Mouse (Mus musculus) MEL (cell line): Measurements from ENCODE around the gene Thap11. TPM values are rescaled to one million over a fixed set of nuclear protein-coding genes. Genes with fewer than 3 reads are reported as not detected.

Experiments
- DNase-seq: peaks from one replicate; pipeline ENCODE4 v3.0.0; 2011; ENCODE audit warnings: low read depth, low spot score
- H3K27ac ChIP-seq: 2 replicates; pipeline ENCODE4 v1.5.1; 2012; ENCODE audit warnings: low read depth, mild to moderate bottlenecking, control low read depth, low read length, moderate library complexity; ENCODE audit not compliant: control insufficient read depth
- H3K27me3 ChIP-seq, 2 experiments: fragments of 150-350 bp in 1 of 2; sonication (generic) in 1 of 2; 2 replicates each; pipeline ENCODE4 v1.6.1; 2012; ENCODE audit warnings: low read length in 2 of 2, mild to moderate bottlenecking in 2 of 2, improper control_type of control experiment in 1 of 2, moderate library complexity in 1 of 2; ENCODE audit not compliant: insufficient read depth in 2 of 2, control insufficient read depth in 1 of 2
- H3K36me3 ChIP-seq, 2 experiments: 2 replicates each; pipeline ENCODE4 v1.6.1; 2012 to 2014; ENCODE audit warnings: low read length in 2 of 2, improper control_type of control experiment in 1 of 2, inconsistent platforms in 1 of 2, mild to moderate bottlenecking in 1 of 2; ENCODE audit not compliant: insufficient read depth in 2 of 2, control insufficient read depth in 1 of 2
- H3K4me1 ChIP-seq, 2 experiments: fragments of 150-350 bp in 1 of 2; sonication (generic) in 1 of 2; 2 replicates each; pipeline ENCODE4 v1.6.1; 2012; ENCODE audit warnings: low read length in 2 of 2, improper control_type of control experiment in 1 of 2, mild to moderate bottlenecking in 1 of 2; ENCODE audit not compliant: insufficient read depth in 2 of 2, control insufficient read depth in 1 of 2
- H3K4me3 ChIP-seq, 2 experiments: fragments of 150-350 bp in 1 of 2; sonication (generic) in 1 of 2; 2 replicates each; pipeline ENCODE4 v1.5.1; 2012; ENCODE audit warnings: low read depth in 2 of 2, low read length in 2 of 2, mild to moderate bottlenecking in 2 of 2, moderate library complexity in 2 of 2, control low read depth in 1 of 2, improper control_type of control experiment in 1 of 2; ENCODE audit not compliant: control insufficient read depth in 1 of 2, insufficient read depth in 1 of 2
- H3K79me2 ChIP-seq: 2 replicates; pipeline ENCODE4 v1.6.1; 2012; ENCODE audit warnings: mild to moderate bottlenecking, low read length, moderate library complexity; ENCODE audit not compliant: control insufficient read depth, poor library complexity, insufficient read depth
- H3K9ac ChIP-seq: 2 replicates; pipeline ENCODE4 v1.6.1; 2012; ENCODE audit warnings: low read depth, mild to moderate bottlenecking, control low read depth, low read length, moderate library complexity; ENCODE audit not compliant: control insufficient read depth, poor library complexity, severe bottlenecking
- H3K9me3 ChIP-seq: fragments of 150-350 bp; sonication (generic); replicated peaks from 2 replicates; pipeline ENCODE4 v1.6.1; 2012; ENCODE audit warnings: mild to moderate bottlenecking, low read length, improper control_type of control experiment, moderate library complexity; ENCODE audit not compliant: insufficient read depth
- BHLHE40 ChIP-seq: IDR thresholded peaks from 2 replicates; pipeline ENCODE4 v1.6.1; 2012; ENCODE audit warnings: low read depth, mild to moderate bottlenecking, inconsistent platforms, low read length, improper control_type of control experiment, borderline replicate concordance
- CHD2 ChIP-seq: IDR thresholded peaks from 2 replicates; pipeline ENCODE4 v1.6.1; 2011; ENCODE audit warnings: low read length, improper control_type of control experiment
- E2F4 ChIP-seq: IDR thresholded peaks from 2 replicates; pipeline ENCODE4 v1.6.1; 2011; ENCODE audit warnings: low read depth, low read length, improper control_type of control experiment, borderline replicate concordance
- EP300 ChIP-seq, 2 experiments: IDR thresholded peaks; 2 replicates each; pipeline ENCODE4 v1.6.1; 2011; ENCODE audit warnings: improper control_type of control experiment in 2 of 2, low read length in 2 of 2, low read depth in 1 of 2, mild to moderate bottlenecking in 1 of 2
- ETS1 ChIP-seq: IDR thresholded peaks from 2 replicates; pipeline ENCODE4 v1.6.1; 2012; ENCODE audit warnings: low read depth, mild to moderate bottlenecking, inconsistent platforms, low read length, improper control_type of control experiment, moderate library complexity
- GABPA ChIP-seq: IDR thresholded peaks from 2 replicates; pipeline ENCODE4 v1.6.1; 2012; ENCODE audit warnings: low read depth, mild to moderate bottlenecking, inconsistent platforms, low read length, improper control_type of control experiment, moderate library complexity
- GATA1 ChIP-seq: IDR thresholded peaks from 2 replicates; pipeline ENCODE4 v1.6.1; 2011; ENCODE audit warnings: low read depth, low read length, improper control_type of control experiment
- HCFC1 ChIP-seq: IDR thresholded peaks from 2 replicates; pipeline ENCODE4 v1.6.1; 2012; ENCODE audit warnings: low read depth, mild to moderate bottlenecking, inconsistent platforms, low read length, improper control_type of control experiment, moderate library complexity
- JUND ChIP-seq: IDR thresholded peaks from 2 replicates; pipeline ENCODE4 v1.6.1; 2011; ENCODE audit warnings: low read depth, mild to moderate bottlenecking, improper control_type of control experiment, low read length
- KAT2A ChIP-seq: conservative IDR thresholded peaks from 2 replicates; pipeline ENCODE4 v1.6.1; 2012; ENCODE audit warnings: low read depth, low read length, improper control_type of control experiment, inconsistent platforms
- MAFK ChIP-seq: IDR thresholded peaks from 2 replicates; pipeline ENCODE4 v1.6.1; 2011; ENCODE audit warnings: low read depth, mild to moderate bottlenecking, low read length, improper control_type of control experiment, borderline replicate concordance
- MAX ChIP-seq: IDR thresholded peaks from 2 replicates; pipeline ENCODE4 v1.6.1; 2011; ENCODE audit warnings: low read length, improper control_type of control experiment
- MEF2A ChIP-seq: IDR thresholded peaks from 2 replicates; pipeline ENCODE4 v1.6.1; 2014; ENCODE audit warnings: low read depth, mild to moderate bottlenecking, inconsistent platforms, low read length, improper control_type of control experiment; ENCODE audit not compliant: poor library complexity, insufficient replicate concordance, severe bottlenecking; ENCODE audit errors: extremely low read depth
- MXI1 ChIP-seq: IDR thresholded peaks from 2 replicates; pipeline ENCODE4 v1.6.1; 2011; ENCODE audit warnings: mild to moderate bottlenecking, low read depth, low read length, improper control_type of control experiment
- MYB ChIP-seq: IDR thresholded peaks from 2 replicates; pipeline ENCODE4 v1.6.1; 2011; ENCODE audit warnings: mild to moderate bottlenecking, low read depth, low read length, improper control_type of control experiment
- MYC ChIP-seq: IDR thresholded peaks from 2 replicates; pipeline ENCODE4 v1.6.1; 2011; ENCODE audit warnings: low read depth, mild to moderate bottlenecking, low read length, improper control_type of control experiment, moderate library complexity
- NELFE ChIP-seq: IDR thresholded peaks from 2 replicates; pipeline ENCODE4 v1.6.1; 2011; ENCODE audit warnings: low read depth, low read length, improper control_type of control experiment
- NRF1 ChIP-seq: IDR thresholded peaks from 2 replicates; pipeline ENCODE4 v1.6.1; 2014; ENCODE audit warnings: low read depth, mild to moderate bottlenecking, inconsistent platforms, low read length, improper control_type of control experiment, moderate library complexity; ENCODE audit not compliant: poor library complexity, insufficient read depth, severe bottlenecking
- POLR2A ChIP-seq, 2 experiments: IDR thresholded peaks; 2 replicates each; pipeline ENCODE4 v1.6.1; 2011 to 2012; ENCODE audit warnings: low read length in 2 of 2, mild to moderate bottlenecking in 2 of 2, control low read depth in 1 of 2, improper control_type of control experiment in 1 of 2, low read depth in 1 of 2, moderate library complexity in 1 of 2; ENCODE audit not compliant: control insufficient read depth in 1 of 2, insufficient read depth in 1 of 2, poor library complexity in 1 of 2
- POLR2AphosphoS2 ChIP-seq: IDR thresholded peaks from 2 replicates; pipeline ENCODE4 v1.6.1; 2011; ENCODE audit warnings: low read length, improper control_type of control experiment
- POLR2AphosphoS5 ChIP-seq: IDR thresholded peaks from 2 replicates; pipeline ENCODE4 v1.6.1; 2012; ENCODE audit warnings: low read depth, borderline replicate concordance, mild to moderate bottlenecking, inconsistent platforms, low read length, moderate library complexity, mixed read lengths
- RCOR1 ChIP-seq: IDR thresholded peaks from 2 replicates; pipeline ENCODE4 v1.6.1; 2012; ENCODE audit warnings: low read depth, mild to moderate bottlenecking, inconsistent platforms, low read length, improper control_type of control experiment
- SIN3A ChIP-seq: IDR thresholded peaks from 2 replicates; pipeline ENCODE4 v1.6.1; 2012; ENCODE audit warnings: low read length, improper control_type of control experiment, inconsistent platforms
- SMC3 ChIP-seq: IDR thresholded peaks from 2 replicates; pipeline ENCODE4 v1.6.1; 2011; ENCODE audit warnings: low read depth, low read length, improper control_type of control experiment
- TBP ChIP-seq: IDR thresholded peaks from 2 replicates; pipeline ENCODE4 v1.8.0; 2011; ENCODE audit warnings: low read depth, low read length, improper control_type of control experiment
- TCF12 ChIP-seq: IDR thresholded peaks from 2 replicates; pipeline ENCODE4 v1.6.1; 2014; ENCODE audit warnings: low read depth, mild to moderate bottlenecking, inconsistent platforms, low read length, improper control_type of control experiment, moderate library complexity
- UBTF ChIP-seq: IDR thresholded peaks from 2 replicates; pipeline ENCODE4 v1.6.1; 2012; ENCODE audit warnings: low read depth, mild to moderate bottlenecking, inconsistent platforms, low read length, improper control_type of control experiment, moderate library complexity, borderline replicate concordance; ENCODE audit not compliant: insufficient read depth
- ZKSCAN1 ChIP-seq: IDR thresholded peaks from 2 replicates; pipeline ENCODE4 v1.6.1; 2012; ENCODE audit warnings: low read depth, mild to moderate bottlenecking, inconsistent platforms, low read length, improper control_type of control experiment, moderate library complexity
- ZMIZ1 ChIP-seq: IDR thresholded peaks from 2 replicates; pipeline ENCODE4 v1.6.1; 2012; ENCODE audit warnings: low read depth, mild to moderate bottlenecking, inconsistent platforms, low read length, improper control_type of control experiment, moderate library complexity
- ZNF384 ChIP-seq: IDR thresholded peaks from 2 replicates; pipeline ENCODE4 v1.6.1; 2012; ENCODE audit warnings: low read depth, mild to moderate bottlenecking, inconsistent platforms, low read length, improper control_type of control experiment
- polyA plus RNA-seq, 2 experiments: library from polyadenylated mRNA; stranded (reverse) in 1 of 2; unstranded in 1 of 2; fragments of >175 nt in 1 of 2; fragments of >200 nt in 1 of 2; gene quantifications; 2 replicates each; pipeline versions ENCODE4 v1.2.1 to v1.2.4; 2012; ENCODE audit warnings: low replicate concordance in 2 of 2, low read depth in 1 of 2; ENCODE audit not compliant: insufficient read length in 2 of 2, insufficient read depth in 1 of 2, missing spikeins in 1 of 2
- total RNA-seq: library from RNA; depleted of rRNA; stranded (reverse); fragments of 300-350 nt; gene quantifications from 2 replicates; pipeline ENCODE4 v1.2.3, GENCODE M21; 2012

Gene Thap11
- total and polyA plus RNA-seq, 3 experiments: 48.8 to 51.4 TPM; not detected in 1

DNA sequence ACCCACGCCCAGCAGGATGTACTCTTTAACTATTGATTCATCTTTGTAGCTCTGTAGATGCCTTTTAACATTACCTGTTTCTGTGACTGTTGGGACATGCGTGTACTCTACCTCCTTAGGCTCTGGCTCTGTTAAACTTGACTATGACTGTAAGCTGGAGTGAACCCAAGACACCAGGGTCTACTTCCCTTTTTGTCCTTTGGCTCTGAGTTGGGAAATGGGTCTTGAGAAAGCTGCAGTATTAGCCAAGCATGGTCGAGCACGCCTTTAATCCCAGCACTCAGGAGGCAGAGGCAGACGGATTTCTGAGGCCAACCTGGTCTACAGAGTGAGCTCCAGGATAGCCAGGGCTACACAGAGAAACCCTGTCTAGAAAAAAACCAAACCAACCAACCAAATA is 3.6 kb downstream of the Thap11 start:
- Histone ChIP-seq H3K36me3 (peaks cover 0 to 31% of the 10 kb centered on the region in 2 experiments; a peak in 2 of 4 replicates), H3K4me3 (no peak overlapping the region), H3K27ac (peak overlapping the region; percentile 91), H3K4me1 (peaks cover 6 to 33% of the 10 kb centered on the region in 2 experiments), H3K79me2 (peaks cover 45% of the 10 kb centered on the region), H3K27me3 (no peaks in the 10 kb centered on the region), H3K9ac (no peak overlapping the region), H3K9me3 (no peaks in the 10 kb centered on the region)
- peak; percentile 91 for DNase-seq
- peak; percentile 65; the same call in 1 of the 2 replicates for TF ChIP-seq MAX
- TF ChIP-seq BHLHE40: 0 out of 2 replicates have a peak, but pooled peaks have one; percentile 26
- no peak for TF ChIP-seq E2F4
- TF ChIP-seq MYC: peak; percentile 67; the same call in 1 of the 2 replicates
- TF ChIP-seq EP300 (IDR thresholded peaks at IDR 0.05; ENCODE audit: low read depth in 1 of 2, low read length in 2 of 2): 0 out of 4 replicates have a peak, but pooled peaks of 1 of the 2 experiments have one; percentile 14
- TF ChIP-seq ZNF384: no peak
- no peak for TF ChIP-seq GATA1
- TF ChIP-seq CHD2: no peak
- 0 out of 2 replicates have a peak, but pooled peaks have one; percentile 14 for TF ChIP-seq TCF12
- no peak for TF ChIP-seq POLR2A (IDR thresholded peaks at IDR 0.05; ENCODE audit: control insufficient read depth in 1 of 2, insufficient read depth in 1 of 2, low read depth in 1 of 2, low read length in 2 of 2, poor library complexity in 1 of 2)
- 0 out of 2 replicates have a peak, but pooled peaks have one; percentile 27 for TF ChIP-seq HCFC1
- TF ChIP-seq SIN3A: peak; percentile 29; the same call in 1 of the 2 replicates
- TF ChIP-seq ETS1: 0 out of 2 replicates have a peak, but pooled peaks have one; percentile 10
- TF ChIP-seq MEF2A: no peak

DNA sequence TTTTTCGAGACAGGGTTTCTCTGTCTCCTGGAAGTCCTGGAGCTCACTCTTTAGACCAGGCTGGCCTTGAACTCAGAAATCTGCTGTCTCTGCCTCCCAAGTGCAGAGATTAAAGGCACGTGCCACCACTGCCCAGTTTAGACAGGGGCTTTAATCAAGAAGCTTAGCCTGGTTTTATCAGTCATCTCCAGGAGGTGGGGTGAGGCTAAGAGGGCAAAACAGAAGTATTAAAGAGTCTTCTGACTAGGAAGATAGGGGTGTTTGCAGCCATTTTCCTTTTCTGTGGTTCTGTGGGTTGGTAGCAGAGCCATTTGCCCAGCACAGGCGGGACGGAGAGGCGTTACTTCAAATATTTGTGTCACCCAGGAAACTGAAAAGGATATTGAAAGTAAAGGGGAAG is 4.4 kb downstream of the Thap11 start:
- Histone ChIP-seq H3K36me3 (peaks cover 0 to 32% of the 10 kb centered on the region in 2 experiments; a peak in 2 of 4 replicates), H3K4me3 (peak overlapping the region; percentile 37 to 56), H3K79me2 (peaks cover 51% of the 10 kb centered on the region), H3K9me3 (no peaks in the 10 kb centered on the region), H3K9ac (peak overlapping the region; percentile 74), H3K27me3 (no peaks in the 10 kb centered on the region), H3K27ac (peak overlapping the region; percentile 91), H3K4me1 (peaks cover 6 to 36% of the 10 kb centered on the region in 2 experiments)
- peak; percentile 82 for DNase-seq
- TF ChIP-seq SMC3 (no peak), ZKSCAN1 (no peak), MXI1 (peak; percentile 86), RCOR1 (peak; percentile 93), NELFE (no peak), SIN3A (peak; percentile 86), UBTF (no peak), JUND (no peak), TCF12 (peak; percentile 92), POLR2A (IDR thresholded peaks at IDR 0.05; ENCODE audit: control insufficient read depth in 1 of 2, insufficient read depth in 1 of 2, low read depth in 1 of 2, low read length in 2 of 2, poor library complexity in 1 of 2) (no peak), EP300 (IDR thresholded peaks at IDR 0.05; ENCODE audit: low read depth in 1 of 2, low read length in 2 of 2) (peak; percentile 61 to 86; a peak in 3 of 4 replicates), MAFK (no peak), BHLHE40 (peak; percentile 100), GATA1 (peak; percentile 87), TBP (peak; percentile 93), CHD2 (no peak), MYB (no peak), NRF1 (no peak), POLR2AphosphoS2 (no peak), ETS1 (peak; percentile 81), GABPA (no peak), POLR2AphosphoS5 (no peak), KAT2A (no peak; the same call in 1 of the 2 replicates), ZMIZ1 (0 out of 2 replicates have a peak, but pooled peaks have one; percentile 36)
